Mouse (Mus musculus) ES-Bruce4 (cell line): ENCODE data around the gene Hyal1.

Experiments used
- CTCF ChIP-seq: IDR thresholded peaks from one replicate; pipeline ENCODE4 v1.8.1; 2011; ENCODE audit warnings: low read depth, low read length
- EP300 ChIP-seq: IDR thresholded peaks from 2 replicates; pipeline ENCODE4 v1.6.1; 2011; ENCODE audit warnings: low read depth, low read length; ENCODE audit not compliant: insufficient read depth
- POLR2A ChIP-seq: IDR thresholded peaks from one replicate; pipeline ENCODE4 v1.8.1; 2011; ENCODE audit warnings: low read length; ENCODE audit not compliant: insufficient read depth

GRCm38 (mm10) chr9:107571534-107572326 lies 5.0 kb upstream of the Hyal1 start:
- no peak for TF ChIP-seq POLR2A
- TF ChIP-seq CTCF = no peak
- TF ChIP-seq EP300 = no peak
